Mouse (Mus musculus) monocyte, adult 2 months (primary cell): ENCODE data around the gene Sh2d7.
A peak's percentile ranks its signal among the peaks of the same experiment; 100 is the strongest.
"Not testable (repeated sequence)": the region's sequence is repeated elsewhere in the genome, so short reads cannot be mapped to it uniquely, and the experiment has no call there.

Source experiments
- DNase-seq, 2 experiments: peaks; one replicate each; pipeline ENCODE4 v3.0.0; 2022; ENCODE audit warnings: low spot score in 2 of 2, low read depth in 1 of 2

Gene Sh2d7

GRCm38 (mm10) chr9:54544212-54544953 lies 5.6 kb downstream of the Sh2d7 start:
- no peak for DNase-seq

DNA sequence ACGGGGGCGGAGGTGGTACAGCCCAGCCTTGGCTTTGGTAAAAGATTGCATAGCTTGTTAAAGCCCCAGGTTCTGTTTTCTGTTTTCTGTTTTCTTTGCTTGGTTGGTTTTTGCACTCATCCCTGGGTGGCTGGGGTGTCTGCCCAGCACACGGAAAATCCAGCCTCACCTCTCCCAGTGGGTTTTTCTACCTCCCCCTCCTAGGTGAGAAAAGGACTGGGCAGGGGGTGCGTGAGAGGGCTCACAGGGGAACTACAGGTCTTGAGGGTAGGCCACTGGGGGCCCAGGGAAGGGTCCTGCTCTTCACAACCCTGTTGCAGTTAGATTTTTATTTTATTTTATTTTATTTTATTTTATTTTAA lies 6.2 kb downstream of the Sh2d7 start:
- DNase-seq, result no peak

DNA sequence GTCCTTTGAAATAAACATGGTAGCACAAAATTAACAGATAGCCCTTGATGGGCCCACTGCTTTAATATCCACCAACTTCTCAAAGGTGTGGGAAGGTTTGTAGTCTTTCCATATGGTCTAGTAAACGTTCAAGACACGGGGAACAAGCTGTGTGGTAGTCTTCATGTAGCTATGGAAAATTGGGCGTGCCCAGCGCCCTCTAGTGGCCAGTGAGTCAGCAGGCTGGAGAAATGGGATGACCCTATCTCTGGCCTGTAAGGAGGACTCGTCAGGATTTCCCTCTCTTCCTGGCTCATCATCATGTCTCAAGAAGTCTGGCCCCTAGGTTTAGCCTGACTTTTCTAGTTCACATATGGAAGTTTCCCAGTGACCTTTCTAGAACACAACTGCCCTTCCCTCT lies 8.8 kb downstream of the Sh2d7 start:
- DNase-seq, result peak in 1 of 2 experiments; percentile 21

GRCm38 (mm10) chr9:54549433-54549832 lies 10.6 kb downstream of the Sh2d7 start:
- DNase-seq, result no peak

GRCm38 (mm10) chr9:54552409-54552808 lies 13.6 kb downstream of the Sh2d7 start:
- DNase-seq, result no peak

DNA sequence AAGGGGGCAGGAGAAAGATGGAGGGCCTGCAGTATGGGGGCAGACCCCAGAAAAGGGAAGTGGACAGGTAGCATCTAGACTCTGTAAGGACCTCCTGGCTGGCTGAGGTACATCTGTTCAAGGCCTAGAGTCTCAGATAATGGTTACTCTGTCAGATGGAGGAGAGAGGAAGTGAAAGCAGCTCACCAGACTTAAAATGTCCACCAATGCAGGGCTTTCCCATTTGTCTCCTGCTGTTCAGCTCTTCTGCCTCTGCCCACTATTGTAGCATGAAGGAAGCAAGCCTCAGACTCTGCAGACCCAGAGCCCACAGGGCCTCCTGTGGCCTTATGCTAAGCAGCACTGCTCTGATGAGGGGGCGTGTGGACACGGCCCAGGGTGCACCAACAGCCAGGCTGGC lies 16.3 kb downstream of the Sh2d7 start:
- peak in 1 of 2 experiments; percentile 17 for DNase-seq

GRCm38 (mm10) chr9:54558731-54559130 lies 19.9 kb downstream of the Sh2d7 start:
- DNase-seq, result no peak

GRCm38 (mm10) chr9:54559771-54560471 lies 21.1 kb downstream of the Sh2d7 start, which contains the start of gene Cib2:
Cib2 (minus strand) TSS chr9:54560218.
- DNase-seq, result peak; percentile 24 to 48

GRCm38 (mm10) chr9:54560831-54561601 lies 22.2 kb downstream of the Sh2d7 start:
- DNase-seq, result no peak

DNA sequence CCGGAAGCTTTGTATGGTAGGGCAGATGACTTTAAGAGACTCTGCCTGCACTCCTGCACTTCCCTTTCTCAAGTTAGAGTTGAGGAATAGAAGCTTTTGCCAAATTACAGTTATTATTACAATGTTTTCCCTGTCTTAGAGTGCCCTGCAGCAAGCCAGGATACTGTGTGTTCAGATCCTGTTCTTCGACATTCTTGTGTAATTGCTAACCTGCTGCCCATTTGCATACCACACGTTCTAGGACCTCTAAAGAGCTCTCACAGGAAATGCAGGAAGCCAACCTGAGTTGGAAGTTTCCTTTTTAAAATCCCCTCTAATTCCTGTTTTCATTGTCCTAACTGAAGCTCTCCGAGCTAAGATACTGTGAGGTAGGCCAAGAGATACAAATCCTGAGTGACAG lies 28.2 kb downstream of the Sh2d7 start:
- no peak for DNase-seq

DNA sequence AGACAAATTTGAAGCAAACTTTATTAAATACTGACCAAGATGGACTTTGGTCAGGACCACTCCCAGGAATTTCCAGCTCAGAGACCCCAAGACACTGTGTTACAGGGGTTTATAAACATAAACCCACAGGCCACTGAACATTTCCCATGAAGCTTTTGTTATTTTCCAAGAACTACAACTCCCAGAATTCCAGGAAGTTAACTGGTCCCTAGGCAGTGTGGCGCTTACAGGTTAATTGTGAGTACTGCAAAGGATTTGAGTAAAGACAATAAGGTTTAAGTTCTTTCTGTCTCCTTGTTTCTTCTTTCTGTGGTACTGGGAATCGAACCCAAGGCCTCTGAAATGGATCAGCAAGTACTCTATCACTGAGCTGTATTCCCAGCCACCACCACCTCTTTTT lies 29.9 kb downstream of the Sh2d7 start:
- DNase-seq, result no peak

DNA sequence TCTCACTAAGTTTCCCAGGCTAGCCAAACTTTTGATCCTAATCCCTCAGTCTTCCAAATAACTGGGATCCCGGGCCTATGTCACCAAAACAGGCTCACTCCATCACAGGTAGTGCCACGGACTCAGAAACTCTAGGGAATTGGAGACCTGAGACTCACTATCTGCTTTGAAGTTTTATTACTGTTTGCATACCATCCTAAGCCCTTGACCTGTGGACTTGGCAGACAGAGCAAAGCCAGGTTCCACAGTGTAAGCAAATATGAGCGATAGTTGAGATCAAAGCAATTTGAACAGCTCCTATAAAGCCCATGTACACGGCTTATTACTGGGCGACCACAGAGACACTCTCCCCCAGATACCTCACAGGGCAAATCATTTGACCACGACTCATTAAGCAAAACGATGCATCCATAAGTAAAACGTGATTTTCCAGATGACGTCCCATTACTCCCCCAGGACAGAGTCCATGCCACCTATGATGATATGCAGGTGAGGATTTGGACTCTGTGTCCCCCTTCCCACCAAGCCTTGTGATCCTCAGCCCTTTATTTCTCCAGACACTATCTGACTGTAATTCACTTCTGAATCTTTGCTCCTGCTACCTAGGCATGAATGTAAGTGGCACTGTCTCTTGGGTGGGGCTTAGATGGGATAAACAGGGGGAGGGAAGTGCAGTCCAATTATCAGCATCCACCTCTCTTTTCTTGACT lies 32.5 kb downstream of the Sh2d7 start:
- DNase-seq, result no peak

DNA sequence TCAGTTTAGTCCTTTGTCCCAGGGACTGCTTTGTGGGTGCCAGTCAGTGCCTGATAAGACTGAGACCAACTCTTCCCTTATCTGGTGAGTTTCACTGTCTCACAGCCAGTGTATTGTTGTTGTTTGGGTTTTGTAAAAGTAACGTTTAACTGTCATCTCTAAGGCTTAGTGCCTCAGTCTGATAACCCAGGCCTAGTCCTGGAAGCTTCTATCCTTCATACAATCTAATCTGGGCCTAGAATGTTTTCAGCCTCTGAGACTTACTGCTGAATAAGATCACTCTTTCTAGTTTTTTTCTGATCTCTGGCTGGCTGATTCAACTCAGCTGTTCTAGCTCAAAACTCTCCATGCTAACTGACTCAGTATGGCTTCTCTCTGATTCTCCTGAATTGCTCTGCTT lies 44.9 kb downstream of the Sh2d7 start:
- no peak for DNase-seq

DNA sequence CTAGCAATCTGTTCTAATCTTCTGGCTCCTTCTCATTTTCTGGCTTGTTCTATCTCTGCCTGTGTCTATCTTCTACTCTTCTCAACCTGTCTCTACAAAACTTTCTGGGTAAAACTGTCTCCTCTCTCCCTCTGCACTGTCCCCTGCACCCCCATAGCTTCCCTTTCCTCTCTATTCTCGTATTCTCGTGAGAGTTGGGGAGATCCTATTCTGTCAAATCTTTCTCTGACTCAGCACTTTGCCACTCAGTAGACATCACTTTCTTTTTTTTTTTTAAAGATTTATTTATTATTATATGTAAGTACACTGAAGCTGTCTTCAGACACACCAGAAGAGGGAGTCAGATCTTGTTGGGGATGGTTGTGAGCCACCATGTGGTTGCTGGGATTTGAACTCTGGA lies 45.3 kb downstream of the Sh2d7 start:
- not testable (repeated sequence) for DNase-seq

GRCm38 (mm10) chr9:54585839-54586198 lies 47.0 kb downstream of the Sh2d7 start:
- DNase-seq, result no peak

- DNase-seq, result peak; percentile 93 to 97
These were observed 47.6 kb downstream of the Sh2d7 start, which contains the start of gene Idh3a for GRCm38 (mm10) chr9:54586199-54587061. Idh3a (plus strand) TSS chr9:54586334.

DNA sequence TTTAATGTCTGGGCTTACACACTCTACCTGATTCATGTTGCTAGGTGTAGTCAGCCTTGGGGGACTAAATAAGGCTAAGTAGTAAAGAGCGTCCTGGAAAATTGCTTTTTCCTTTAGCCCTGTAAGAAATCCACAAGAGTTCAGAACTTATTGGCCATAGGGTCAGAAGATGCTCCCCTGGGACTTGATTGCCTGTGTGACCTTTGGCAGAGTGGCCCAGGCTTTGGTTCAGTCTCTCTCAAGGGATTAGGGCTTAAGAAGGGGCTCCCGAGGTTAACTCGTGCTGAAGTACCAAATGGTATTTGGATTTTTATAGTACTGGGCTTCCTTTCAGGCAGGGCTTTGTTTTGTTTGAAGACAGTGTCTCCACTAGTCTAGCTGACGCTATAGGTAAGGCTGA lies 49.1 kb downstream of the Sh2d7 start:
- DNase-seq, result no peak

DNA sequence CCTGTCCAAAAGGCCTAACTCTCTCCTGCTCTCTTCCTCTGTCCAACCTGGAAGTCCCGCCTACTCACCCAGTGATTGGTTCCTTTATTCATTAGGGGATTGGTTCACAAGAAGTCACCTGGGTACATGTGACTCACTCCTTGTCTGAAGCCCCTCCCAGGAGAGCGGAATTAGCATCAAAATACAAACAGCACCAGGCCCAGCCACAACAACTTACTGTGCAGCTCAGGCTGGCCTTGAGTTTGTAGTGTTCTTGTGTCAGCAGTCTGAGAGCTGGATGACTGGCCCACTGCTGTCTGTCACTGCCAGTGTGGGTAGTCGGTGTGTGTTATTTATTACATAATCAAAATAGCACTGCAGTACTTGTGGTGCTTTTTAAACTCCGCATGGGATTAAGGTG lies 54.9 kb downstream of the Sh2d7 start:
- DNase-seq, result not testable (repeated sequence)
